Mouse (Mus musculus): ENCODE data around the gene Dvl3.

DNA sequence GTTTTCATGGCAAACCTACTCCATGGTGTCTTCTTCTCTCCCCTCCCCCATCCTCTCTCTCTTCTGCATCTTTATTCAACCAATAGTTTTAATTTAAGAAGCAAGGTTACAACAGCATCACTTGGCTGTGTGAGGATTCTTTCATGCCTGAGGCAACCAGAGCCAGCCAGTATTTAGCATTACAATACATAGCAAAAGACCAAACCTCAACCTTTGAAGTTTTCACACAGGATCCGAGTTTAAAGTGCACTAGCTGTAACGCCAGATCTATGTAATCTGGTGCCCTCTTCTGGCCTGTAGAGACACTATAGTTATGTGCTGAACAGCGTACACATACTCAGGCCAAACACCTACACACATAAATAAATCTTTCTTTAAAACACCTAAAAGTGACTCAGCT is 36.7 kb upstream of the Dvl3 start:
- TF ChIP-seq POLR2A (IDR thresholded peaks at IDR 0.05; ENCODE audit: insufficient read depth, low read depth, low read length) (no peak), CTCF (IDR thresholded peaks at IDR 0.05; ENCODE audit: insufficient read depth, low read depth, low read length) (no peak)
